8 mouse cellular contexts compared by ENCODE assay signal in the genomic region with DNA sequence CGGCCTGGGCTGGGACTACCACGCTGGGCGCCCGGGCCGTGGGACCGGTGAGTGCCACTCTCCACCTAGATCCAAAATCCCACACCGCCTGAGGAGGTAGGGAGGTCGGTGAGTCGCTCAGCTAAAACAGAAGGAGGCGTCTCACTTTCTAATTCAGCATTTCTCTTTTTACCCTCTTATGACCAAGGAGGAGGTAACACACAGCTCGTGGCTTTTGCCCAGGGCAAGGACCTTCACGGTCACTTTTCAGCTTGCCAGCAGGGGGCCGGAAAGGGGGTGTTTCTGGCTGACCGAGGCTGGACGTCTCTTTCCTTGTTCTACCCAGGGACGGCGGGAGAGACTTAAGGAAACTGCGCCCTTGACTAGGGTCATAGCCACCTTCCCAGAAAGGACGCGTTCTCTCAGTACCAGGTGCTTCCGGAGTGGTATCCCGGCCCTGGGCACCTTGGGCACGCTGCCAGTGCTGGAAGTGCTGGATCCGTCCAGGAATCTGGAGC. TPM values are rescaled to one million over a fixed set of nuclear protein-coding genes. Genes with fewer than 3 reads are reported as not detected.
DNase-seq lines count a peak whose midpoint lies in the region; ATAC-seq and TF ChIP-seq lines count a peak whose summit lies in the region.

No protein-coding gene starts in this region.

- WGBS in heart, adult 2 months = under 1% methylated on average over 24 of the region's 24 CpGs
- WGBS in lung, embryonic 15.5 days = under 1% methylated on average over 24 of the region's 24 CpGs
- under 1% methylated on average over 24 of the region's 24 CpGs for WGBS in neural tube, embryonic 15.5 days

- H3K36me3 ChIP-seq in heart, adult 2 months (ENCODE audit: control insufficient read depth, insufficient read depth, low read length) = no peaks in the 10 kb centered on the region
- peaks cover 27% of the 10 kb centered on the region for H3K36me3 ChIP-seq in lung, embryonic 15.5 days
- H3K36me3 ChIP-seq in neural tube, embryonic 15.5 days = peaks cover 22% of the 10 kb centered on the region

- H3K79me2 ChIP-seq in heart, adult 2 months (replicated peaks; ENCODE audit: control insufficient read depth, insufficient read depth, low read length) = no peaks in the 10 kb centered on the region; the same call in 1 of the 2 replicates

- peak overlapping the region; percentile 70 for H3K9ac ChIP-seq in heart, adult 2 months (ENCODE audit: low read depth, low read length)
- H3K9ac ChIP-seq in lung, embryonic 15.5 days = peak overlapping the region; percentile 88
- peak overlapping the region; percentile 89 for H3K9ac ChIP-seq in neural tube, embryonic 15.5 days (replicated peaks)

- peak overlapping the region; percentile 90 for H3K27ac ChIP-seq in heart, adult 2 months
- H3K27ac ChIP-seq in lung, embryonic 15.5 days = peak overlapping the region; percentile 92
- peak overlapping the region; percentile 92 for H3K27ac ChIP-seq in neural tube, embryonic 15.5 days (replicated peaks)

- no peaks in the 10 kb centered on the region for H3K9me3 ChIP-seq in lung, embryonic 15.5 days
- no peaks in the 10 kb centered on the region for H3K9me3 ChIP-seq in neural tube, embryonic 15.5 days (replicated peaks)

- peak; percentile 77 for DNase-seq in 416B (ENCODE audit: low read depth)
- DNase-seq in embryo, embryonic 11.5 days (ENCODE audit: low read depth, low spot score) = peak; percentile 26
- DNase-seq in heart, adult 2 months = peak; percentile 59 to 69
- DNase-seq in kidney, adult 18-20 months = peak; percentile 77
- no peak for DNase-seq in left cerebral cortex, adult 18-20 months (ENCODE audit: low spot score in 2 of 2)

- peaks cover 4% of the 10 kb centered on the region; the same call in 1 of the 2 replicates for H3K4me1 ChIP-seq in heart, adult 2 months (ENCODE audit: control insufficient read depth, insufficient read depth, low read length)
- H3K4me1 ChIP-seq in lung, embryonic 15.5 days = peaks cover 25% of the 10 kb centered on the region
- H3K4me1 ChIP-seq in neural tube, embryonic 15.5 days = peaks cover 19% of the 10 kb centered on the region

- TF ChIP-seq EP300 in heart, adult 2 months (IDR thresholded peaks at IDR 0.05; ENCODE audit: insufficient read depth, low read depth, low read length) = no peak

- H3K4me3 ChIP-seq in heart, adult 2 months = peak overlapping the region; percentile 97
- H3K4me3 ChIP-seq in lung, embryonic 15.5 days = peak overlapping the region; percentile 89
- H3K4me3 ChIP-seq in neural tube, embryonic 15.5 days (replicated peaks) = peak overlapping the region; percentile 97

- peak overlapping the region; percentile 97 for H3K4me2 ChIP-seq in lung, embryonic 15.5 days
- H3K4me2 ChIP-seq in neural tube, embryonic 15.5 days = peak overlapping the region; percentile 95

- TF ChIP-seq CTCF in heart, adult 2 months (IDR thresholded peaks at IDR 0.05) = peak; percentile 52

- peak; percentile 14 for ATAC-seq in activated CD4-positive, CD25-positive, alpha-beta regulatory T cell, adult 4 months
- ATAC-seq in lung, embryonic 15.5 days (ENCODE audit: borderline replicate concordance, extremely low read depth, low FRiP score, low TSS enrichment) = peak; percentile 60
- ATAC-seq in neural tube, embryonic 15.5 days (ENCODE audit: low FRiP score) = peak; percentile 46

- no peak for TF ChIP-seq POLR2A in heart, adult 2 months (IDR thresholded peaks at IDR 0.05; ENCODE audit: insufficient read depth, low read depth, low read length)

- no peaks in the 10 kb centered on the region for H3K27me3 ChIP-seq in heart, adult 2 months (ENCODE audit: control insufficient read depth, insufficient read depth, low read length)
- H3K27me3 ChIP-seq in lung, embryonic 15.5 days = no peaks in the 10 kb centered on the region
- no peaks in the 10 kb centered on the region for H3K27me3 ChIP-seq in neural tube, embryonic 15.5 days (replicated peaks)

- intact Hi-C loops in heart, adult 2 months (cut with DNase I) = loop anchor here (1.0 kb wide), 1 partner anchor 9 kb away; no protein-coding TSS in a partner anchor

RNA-seq across cellular contexts. Expression of a gene that starts 0.4 kb away (rescaled TPM):
- polyA plus RNA-seq in activated CD4-positive, CD25-positive, alpha-beta regulatory T cell, adult 4 months (2017; shearing (Covaris generic)) = 1 to 10 TPM; 1.5 to 3.2 TPM
- total RNA-seq in heart, adult 2 months (2021) = 1 to 10 TPM; 5.6 to 6.3 TPM
- 2.3 and 5.3 TPM in 2 replicates for polyA plus RNA-seq in heart, adult 2 months (2012; rRNA removed)
- polyA plus RNA-seq in lung, embryonic 15.5 days (2015; fragmentation: Nextera tagmentation; extraction: Ambion mirVana) = 2.8 and 3.6 TPM in 2 replicates
- polyA plus RNA-seq in neural tube, embryonic 15.5 days (2015; fragmentation: Nextera tagmentation; extraction: Ambion mirVana) = 2.7 and 2.9 TPM in 2 replicates
- 1 to 10 TPM; 5.7 to 7.0 TPM for total RNA-seq in left cerebral cortex, adult 18-20 months (2021)

RNA-seq across cellular contexts. Expression of a gene that starts 0.6 kb away (rescaled TPM):
- 1 to 10 TPM; 2.3 to 3.2 TPM for polyA plus RNA-seq in activated CD4-positive, CD25-positive, alpha-beta regulatory T cell, adult 4 months (2017; shearing (Covaris generic))
- 1 to 10 TPM; 5.7 to 5.9 TPM for total RNA-seq in heart, adult 2 months (2021)
- 7.5 and 10.4 TPM in 2 replicates for polyA plus RNA-seq in heart, adult 2 months (2012; rRNA removed)
- 8.7 and 9.0 TPM in 2 replicates for polyA plus RNA-seq in lung, embryonic 15.5 days (2015; fragmentation: Nextera tagmentation; extraction: Ambion mirVana)
- polyA plus RNA-seq in neural tube, embryonic 15.5 days (2015; fragmentation: Nextera tagmentation; extraction: Ambion mirVana) = 4.7 and 7.2 TPM in 2 replicates
- total RNA-seq in left cerebral cortex, adult 18-20 months (2021) = 10 to 100 TPM; 11.1 to 17.1 TPM

RNA-seq across cellular contexts. Expression of a gene that starts 9.9 kb away (rescaled TPM):
- polyA plus RNA-seq in activated CD4-positive, CD25-positive, alpha-beta regulatory T cell, adult 4 months (2017; shearing (Covaris generic)) = 100 to 1,000 TPM in 1 of 2 experiments, 10 to 100 TPM in 1; 84.9 to 107 TPM
- total RNA-seq in heart, adult 2 months (2021) = 10 to 100 TPM; 47.9 to 54.9 TPM
- 22.9 and 39.2 TPM in 2 replicates for polyA plus RNA-seq in heart, adult 2 months (2012; rRNA removed)
- 61.2 and 65.4 TPM in 2 replicates for polyA plus RNA-seq in lung, embryonic 15.5 days (2015; fragmentation: Nextera tagmentation; extraction: Ambion mirVana)
- polyA plus RNA-seq in neural tube, embryonic 15.5 days (2015; fragmentation: Nextera tagmentation; extraction: Ambion mirVana) = 76.2 and 81.4 TPM in 2 replicates
- total RNA-seq in left cerebral cortex, adult 18-20 months (2021) = 10 to 100 TPM; 90.8 to 91.0 TPM

RNA-seq across cellular contexts. Expression of a gene that starts 35.7 kb away (rescaled TPM):
- 10 to 100 TPM; 34.7 to 35.7 TPM for polyA plus RNA-seq in activated CD4-positive, CD25-positive, alpha-beta regulatory T cell, adult 4 months (2017; shearing (Covaris generic))
- total RNA-seq in heart, adult 2 months (2021) = 10 to 100 TPM in 1 of 2 experiments, 1 to 10 TPM in 1; 8.7 to 11.6 TPM
- 8.8 and 13.0 TPM in 2 replicates for polyA plus RNA-seq in heart, adult 2 months (2012; rRNA removed)
- polyA plus RNA-seq in lung, embryonic 15.5 days (2015; fragmentation: Nextera tagmentation; extraction: Ambion mirVana) = 61.0 and 62.6 TPM in 2 replicates
- polyA plus RNA-seq in neural tube, embryonic 15.5 days (2015; fragmentation: Nextera tagmentation; extraction: Ambion mirVana) = 70.7 and 81.3 TPM in 2 replicates
- total RNA-seq in left cerebral cortex, adult 18-20 months (2021) = 10 to 100 TPM; 32.0 to 32.8 TPM

RNA-seq across cellular contexts. Expression of a gene that starts 51.7 kb away (rescaled TPM):
- 1 to 10 TPM; 9.0 to 9.1 TPM for polyA plus RNA-seq in activated CD4-positive, CD25-positive, alpha-beta regulatory T cell, adult 4 months (2017; shearing (Covaris generic))
- 100 to 1,000 TPM in 1 of 2 experiments, 10 to 100 TPM in 1; 87.7 to 108 TPM for total RNA-seq in heart, adult 2 months (2021)
- 186 and 232 TPM in 2 replicates for polyA plus RNA-seq in heart, adult 2 months (2012; rRNA removed)
- polyA plus RNA-seq in lung, embryonic 15.5 days (2015; fragmentation: Nextera tagmentation; extraction: Ambion mirVana) = 14.2 and 14.7 TPM in 2 replicates
- 11.8 and 16.2 TPM in 2 replicates for polyA plus RNA-seq in neural tube, embryonic 15.5 days (2015; fragmentation: Nextera tagmentation; extraction: Ambion mirVana)
- 1 to 10 TPM; 7.9 to 8.4 TPM for total RNA-seq in left cerebral cortex, adult 18-20 months (2021)

Comparison
In these comparisons a context has a peak if more than half of its experiments do, and no peak if none do; other contexts are left out.
1. DNase-seq: peak in 416B (single experiment), embryo, embryonic 11.5 days (single experiment), heart, adult 2 months (2 of 2) and kidney, adult 18-20 months (single experiment); none in left cerebral cortex, adult 18-20 months (0 of 2).
2. Peak in every context shown above with its lines, with median percentiles within 50 percentile points of each other: ATAC-seq, H3K27ac ChIP-seq, H3K4me3 ChIP-seq and H3K9ac ChIP-seq.